Mouse (Mus musculus) forebrain, embryonic 11.5 days (tissue): Measurements from ENCODE around the gene Vamp5. TPM values are rescaled to one million over a fixed set of nuclear protein-coding genes. Genes with fewer than 3 reads are reported as not detected.

Source experiments
- ATAC-seq: fragments of 200-750 bp; cut with Nextera tagmentation; replicated peaks from 2 replicates; pipeline ENCODE4 v1.8.0; 2017; ENCODE audit warnings: moderate TSS enrichment; ENCODE audit not compliant: low FRiP score
- DNase-seq: peaks from one replicate; pipeline ENCODE4 v3.0.0-alpha.2; 2017; ENCODE audit warnings: low spot score
- H3K27ac ChIP-seq: fragments of 300-500 bp; sonication (generic); 2 replicates; pipeline ENCODE4 v1.5.1; 2014; ENCODE audit warnings: low read depth, low read length
- H3K27me3 ChIP-seq: fragments of 300-500 bp; sonication (generic); 2 replicates; pipeline ENCODE4 v1.6.1; 2014; ENCODE audit warnings: mild to moderate bottlenecking, low read length, mixed read lengths; ENCODE audit not compliant: control insufficient read depth, insufficient read depth
- H3K36me3 ChIP-seq: fragments of 300-500 bp; sonication (generic); 2 replicates; pipeline ENCODE4 v1.6.1; 2014; ENCODE audit warnings: mild to moderate bottlenecking, low read length, moderate library complexity, mixed read lengths; ENCODE audit not compliant: control insufficient read depth, insufficient read depth
- H3K4me1 ChIP-seq: fragments of 300-500 bp; sonication (generic); replicated peaks from 2 replicates; pipeline ENCODE4 v1.6.1; 2014; ENCODE audit warnings: low read length, mixed read lengths; ENCODE audit not compliant: control insufficient read depth, insufficient read depth
- H3K4me2 ChIP-seq: fragments of 300-500 bp; sonication (generic); 2 replicates; pipeline ENCODE4 v1.6.1; 2014; ENCODE audit warnings: low read depth, mild to moderate bottlenecking, low read length, moderate library complexity, mixed read lengths; ENCODE audit not compliant: severe bottlenecking
- H3K4me3 ChIP-seq: fragments of 300-500 bp; sonication (generic); 2 replicates; pipeline ENCODE4 v1.5.1; 2014; ENCODE audit warnings: low read depth, low read length
- H3K9ac ChIP-seq: fragments of 300-500 bp; sonication (generic); 2 replicates; pipeline ENCODE4 v1.6.1; 2014; ENCODE audit warnings: low read length
- H3K9me3 ChIP-seq: fragments of 300-500 bp; sonication (generic); 2 replicates; pipeline ENCODE4 v1.6.1; 2016; ENCODE audit warnings: low read length, mixed read lengths; ENCODE audit not compliant: control insufficient read depth
- WGBS: fragments of 180-500 bp; shearing (Covaris S2); extraction: QIAGEN DNeasy Blood & Tissue Kit; methylation state at CpG from one replicate; pipeline ENCODE4 v1.1.7; 2014; 5-methylcytosine and 5-hydroxymethylcytosine counted together
- polyA plus RNA-seq: library from polyadenylated mRNA; unstranded; fragments of >200 nt; fragmentation: Nextera tagmentation; extraction: Ambion mirVana; gene quantifications from 2 replicates; pipeline ENCODE4 v1.2.1, GENCODE M21; 2014

The Vamp5 gene
- polyA plus RNA-seq, 1 experiment from 2014 or later = 8.1 TPM

- H3K27ac ChIP-seq = no peak overlapping the region
- H3K36me3 ChIP-seq = no peaks in the 10 kb centered on the region
- no peaks in the 10 kb centered on the region for H3K27me3 ChIP-seq
- H3K9me3 ChIP-seq = no peaks in the 10 kb centered on the region
- no peak overlapping the region for H3K4me2 ChIP-seq
- ATAC-seq (no peak), DNase-seq (no peak)
- WGBS = 92% methylated on average over 2 of the region's 2 CpGs
- H3K4me3 ChIP-seq = no peak overlapping the region
- no peak overlapping the region for H3K9ac ChIP-seq
- peaks cover 6% of the 10 kb centered on the region for H3K4me1 ChIP-seq
Measured at GRCm38 (mm10) chr6:72386561-72386960, 6.3 kb upstream of the Vamp5 start.

DNA sequence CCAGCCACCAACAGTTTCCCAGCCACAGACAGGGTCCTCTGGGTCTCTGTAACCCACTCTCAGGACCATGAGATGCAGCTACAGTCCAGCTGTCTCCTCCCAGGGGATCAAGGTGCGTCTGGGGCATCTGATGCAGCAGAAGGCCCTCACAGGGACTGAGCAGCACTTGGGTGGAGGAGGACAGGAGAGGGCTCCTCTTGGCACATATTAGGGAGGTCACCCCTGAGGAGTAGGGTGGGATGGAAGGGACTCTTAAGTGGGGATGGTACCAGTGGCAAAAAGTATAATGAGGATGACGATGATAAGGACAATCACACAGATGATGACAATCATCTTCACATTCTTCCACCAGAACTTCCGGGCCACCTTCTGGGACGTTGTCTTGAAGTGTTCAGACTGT, 5.0 kb upstream of the Vamp5 start:
- Histone ChIP-seq H3K9me3 (no peaks in the 10 kb centered on the region), H3K9ac (no peak overlapping the region), H3K4me1 (peaks cover 7% of the 10 kb centered on the region), H3K36me3 (no peaks in the 10 kb centered on the region), H3K27me3 (peaks cover 4% of the 10 kb centered on the region), H3K27ac (no peak overlapping the region), H3K4me2 (no peak overlapping the region), H3K4me3 (no peak overlapping the region)
- 87% methylated on average over 4 of the region's 4 CpGs for WGBS
- no peak for DNase-seq
- no peak for ATAC-seq

DNA sequence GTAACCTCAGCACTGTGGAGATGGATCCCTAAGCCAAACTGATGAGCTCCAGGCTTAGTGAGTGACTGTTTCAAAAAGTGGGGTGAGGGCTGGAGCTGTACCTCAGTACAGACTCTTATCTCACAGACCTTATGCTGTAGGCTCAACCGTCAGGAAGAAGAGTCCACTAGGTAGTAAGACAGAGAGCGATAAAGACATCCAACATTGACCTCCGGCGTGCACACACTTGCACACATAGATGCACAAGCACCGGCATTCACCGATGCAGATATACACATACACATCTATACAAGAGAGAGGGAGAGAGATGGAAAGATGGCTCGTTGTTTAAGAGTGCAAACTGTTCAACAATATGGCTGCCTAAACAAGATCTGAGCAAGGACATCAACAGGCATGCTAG, 3.7 kb upstream of the Vamp5 start:
- no peak overlapping the region for H3K27ac ChIP-seq
- H3K4me3 ChIP-seq = no peak overlapping the region
- ATAC-seq (no peak), DNase-seq (no peak)
- H3K27me3 ChIP-seq = peaks cover 16% of the 10 kb centered on the region
- no peak overlapping the region for H3K9ac ChIP-seq
- H3K9me3 ChIP-seq = no peaks in the 10 kb centered on the region
- no peak overlapping the region for H3K4me2 ChIP-seq
- 95% methylated on average over 7 of the region's 7 CpGs for WGBS
- no peaks in the 10 kb centered on the region for H3K36me3 ChIP-seq
- 0 out of 2 replicates have a peak, but pooled peaks cover 4% of the 10 kb centered on the region for H3K4me1 ChIP-seq

- Histone ChIP-seq H3K27me3 (peaks cover 16% of the 10 kb centered on the region), H3K4me3 (no peak overlapping the region), H3K27ac (no peak overlapping the region), H3K36me3 (no peaks in the 10 kb centered on the region), H3K9me3 (no peaks in the 10 kb centered on the region), H3K9ac (no peak overlapping the region), H3K4me2 (no peak overlapping the region), H3K4me1 (0 out of 2 replicates have a peak, but pooled peaks cover 4% of the 10 kb centered on the region)
- DNase-seq (no peak), ATAC-seq (no peak)
- WGBS = 87% methylated on average over 6 of the region's 6 CpGs
Measured at GRCm38 (mm10) chr6:72383142-72383820, 3.0 kb upstream of the Vamp5 start.

DNA sequence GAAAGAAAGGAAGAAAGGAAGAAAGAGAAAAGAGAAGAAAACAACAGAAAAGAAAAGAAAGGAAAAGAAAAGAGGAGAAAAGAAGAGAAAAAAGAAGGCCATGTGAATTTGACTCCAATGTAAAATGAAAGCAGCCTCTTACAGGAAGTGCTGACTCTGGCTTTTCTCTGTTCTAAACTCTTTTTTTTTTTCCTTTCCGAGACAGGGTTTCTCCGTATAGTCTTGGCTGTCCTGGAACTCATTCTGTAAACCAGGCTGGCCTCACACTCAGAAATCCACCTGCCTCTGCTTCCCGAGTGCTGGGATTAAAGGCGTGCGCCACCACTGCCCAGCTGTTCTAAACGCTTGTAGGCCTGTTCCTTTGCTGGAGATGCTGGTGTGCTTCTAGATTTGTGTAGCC, 2.2 kb upstream of the Vamp5 start:
- peaks cover 16% of the 10 kb centered on the region for H3K27me3 ChIP-seq
- no peak overlapping the region for H3K4me2 ChIP-seq
- no peak overlapping the region for H3K4me3 ChIP-seq
- WGBS = 87% methylated on average over 6 of the region's 6 CpGs
- H3K9me3 ChIP-seq = no peaks in the 10 kb centered on the region
- H3K36me3 ChIP-seq = no peaks in the 10 kb centered on the region
- H3K27ac ChIP-seq = no peak overlapping the region
- 0 out of 2 replicates have a peak, but pooled peaks cover 4% of the 10 kb centered on the region for H3K4me1 ChIP-seq
- no peak for DNase-seq
- no peak for ATAC-seq
- no peak overlapping the region for H3K9ac ChIP-seq

- no peaks in the 10 kb centered on the region for H3K36me3 ChIP-seq
- ATAC-seq (no peak), DNase-seq (no peak)
- H3K27me3 ChIP-seq = peaks cover 16% of the 10 kb centered on the region
- peak overlapping the region; percentile 39 for H3K4me3 ChIP-seq
- H3K27ac ChIP-seq = no peak overlapping the region
- 41% methylated on average over 7 of the region's 7 CpGs for WGBS
- no peaks in the 10 kb centered on the region for H3K9me3 ChIP-seq
- H3K4me1 ChIP-seq = 0 out of 2 replicates have a peak, but pooled peaks cover 4% of the 10 kb centered on the region
- peak overlapping the region; percentile 57 for H3K4me2 ChIP-seq
- H3K9ac ChIP-seq = peak overlapping the region; percentile 51; the same call in 1 of the 2 replicates
Measured at GRCm38 (mm10) chr6:72379377-72380130, 714 bp downstream of the Vamp5 start.

- ATAC-seq = no peak
- Histone ChIP-seq H3K27ac (no peak overlapping the region), H3K27me3 (peaks cover 16% of the 10 kb centered on the region)
Measured at GRCm38 (mm10) chr6:72378510-72379234, 1.6 kb downstream of the Vamp5 start.

DNA sequence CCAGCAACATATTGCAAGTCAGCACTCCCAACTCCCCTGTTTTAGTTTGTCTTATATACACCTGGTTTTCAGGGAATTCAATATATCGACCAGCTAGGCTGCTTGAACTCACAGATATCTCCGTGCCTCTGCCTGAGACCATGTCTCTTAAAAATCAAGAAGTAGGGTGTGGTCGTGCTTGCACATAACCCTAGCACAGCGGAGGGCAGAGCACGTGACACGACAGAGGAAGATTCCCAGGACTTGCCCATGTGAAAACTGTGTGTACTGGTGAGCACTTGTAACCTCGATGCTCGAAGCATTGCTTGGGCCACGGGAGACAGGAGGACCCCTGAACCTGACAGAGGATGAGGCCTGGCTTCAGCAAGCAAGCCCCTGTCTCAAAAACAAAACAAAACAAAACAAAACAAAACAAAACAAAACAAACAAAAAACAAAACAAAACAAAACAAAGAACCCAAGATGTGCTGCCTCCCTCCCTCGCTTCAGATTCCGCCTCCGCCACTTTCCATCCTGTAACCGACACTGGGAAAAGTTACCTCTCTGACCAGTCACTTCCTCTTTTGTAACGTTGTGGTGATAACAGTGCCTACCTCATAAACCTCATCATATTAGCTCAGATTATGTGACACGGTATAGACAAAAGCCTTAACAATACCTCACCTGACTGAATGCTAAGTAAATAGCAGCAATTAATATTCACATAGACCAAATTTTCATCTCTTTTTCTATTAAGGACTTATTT, 5.3 kb downstream of the Vamp5 start:
- DNase-seq (no peak), ATAC-seq (no peak)
- Histone ChIP-seq H3K9ac (no peak overlapping the region), H3K27ac (no peak overlapping the region), H3K9me3 (no peaks in the 10 kb centered on the region), H3K4me3 (no peak overlapping the region), H3K4me2 (no peak overlapping the region), H3K4me1 (0 out of 2 replicates have a peak, but pooled peaks cover under 1% of the 10 kb centered on the region), H3K27me3 (peaks cover 10% of the 10 kb centered on the region), H3K36me3 (no peaks in the 10 kb centered on the region)
- 83% methylated on average over 15 of the region's 15 CpGs for WGBS

More at GRCm38 (mm10) chr6:72378510-72379234, 1.6 kb downstream of the Vamp5 start:
- Histone ChIP-seq H3K9me3 (no peaks in the 10 kb centered on the region), H3K4me1 (0 out of 2 replicates have a peak, but pooled peaks cover 4% of the 10 kb centered on the region), H3K36me3 (no peaks in the 10 kb centered on the region), H3K4me3 (no peak overlapping the region), H3K9ac (no peak overlapping the region), H3K4me2 (no peak overlapping the region)
- DNase-seq = no peak
- WGBS = 83% methylated on average over 8 of the region's 8 CpGs
